8 mouse cellular contexts compared by ENCODE assay signal in the genomic region with DNA sequence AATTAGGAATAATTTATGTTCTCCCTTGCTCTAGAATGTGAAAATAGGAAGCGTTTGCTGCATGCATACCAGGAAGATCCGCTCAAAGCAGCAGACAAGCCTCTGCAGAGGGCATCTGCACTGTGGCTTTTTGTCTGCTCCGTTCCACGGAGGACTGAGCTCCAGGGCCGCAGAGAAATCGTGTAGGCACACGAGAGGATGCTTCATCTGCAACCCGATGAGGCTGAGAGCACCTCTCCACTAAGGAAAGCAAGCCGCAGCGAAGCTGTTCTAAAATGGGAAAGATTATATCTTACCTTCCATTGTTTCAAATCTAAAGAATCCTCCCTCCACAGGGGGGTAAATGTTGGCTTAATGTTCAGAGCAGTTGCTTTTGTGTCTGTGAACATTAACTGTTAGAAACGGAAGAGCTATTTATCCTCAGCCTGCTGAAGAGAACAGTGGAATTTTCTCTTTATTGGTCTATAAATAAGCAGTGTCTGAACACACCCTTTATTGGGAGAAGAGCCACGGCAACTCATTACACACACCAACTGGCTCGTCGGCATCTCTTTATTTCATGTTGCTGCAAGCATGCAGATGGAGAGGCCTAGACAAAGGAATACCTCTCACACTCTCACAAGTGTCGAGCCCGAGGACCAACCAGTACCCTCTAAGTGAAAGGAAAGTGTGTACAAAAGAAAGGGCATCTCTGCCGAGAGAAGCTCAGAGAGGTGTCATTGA.
A peak's percentile ranks its signal among the peaks of the same experiment; 100 is the strongest.
DNase-seq lines count a peak whose midpoint lies in the region; ATAC-seq lines count a peak whose summit lies in the region.

No protein-coding gene starts in this region.

- no peak overlapping the region for H3K9ac ChIP-seq in heart, embryonic 13.5 days
- H3K9ac ChIP-seq in heart, embryonic 11.5 days (ENCODE audit: low read depth, low read length): no peak overlapping the region
- peak overlapping the region; percentile 40; the same call in 1 of the 2 replicates for H3K9ac ChIP-seq in hindbrain, embryonic 14.5 days
- H3K9ac ChIP-seq in neural tube, embryonic 12.5 days: peak overlapping the region; percentile 18; the same call in 1 of the 2 replicates

- 55% methylated on average over 17 of the region's 17 CpGs for WGBS in heart, embryonic 13.5 days
- 67% methylated on average over 17 of the region's 17 CpGs for WGBS in heart, embryonic 11.5 days (ENCODE audit: insufficient replicate concordance)
- WGBS in hindbrain, embryonic 14.5 days: 36% methylated on average over 17 of the region's 17 CpGs
- 12% methylated on average over 17 of the region's 17 CpGs for WGBS in neural tube, embryonic 12.5 days

- peak overlapping the region; percentile 16; the same call in 1 of the 2 replicates for H3K4me2 ChIP-seq in heart, embryonic 13.5 days
- H3K4me2 ChIP-seq in heart, embryonic 11.5 days: no peak overlapping the region
- no peak overlapping the region for H3K4me2 ChIP-seq in hindbrain, embryonic 14.5 days (replicated peaks)
- H3K4me2 ChIP-seq in neural tube, embryonic 12.5 days (replicated peaks): peak overlapping the region; percentile 31

- H3K27ac ChIP-seq in heart, embryonic 13.5 days (replicated peaks): no peak overlapping the region
- H3K27ac ChIP-seq in heart, embryonic 11.5 days (ENCODE audit: low read depth, low read length): no peak overlapping the region
- peak overlapping the region; percentile 86 for H3K27ac ChIP-seq in hindbrain, embryonic 14.5 days
- peak overlapping the region; percentile 18; the same call in 1 of the 2 replicates for H3K27ac ChIP-seq in neural tube, embryonic 12.5 days

- peaks cover 9% of the 10 kb centered on the region; the same call in 1 of the 2 replicates for H3K4me1 ChIP-seq in heart, embryonic 13.5 days
- no peaks in the 10 kb centered on the region for H3K4me1 ChIP-seq in heart, embryonic 11.5 days (ENCODE audit: control insufficient read depth, insufficient read depth, low read length)
- peaks cover 26% of the 10 kb centered on the region for H3K4me1 ChIP-seq in hindbrain, embryonic 14.5 days (replicated peaks; ENCODE audit: control insufficient read depth, insufficient read depth, low read length)
- H3K4me1 ChIP-seq in neural tube, embryonic 12.5 days: peaks cover 20% of the 10 kb centered on the region

- no peaks in the 10 kb centered on the region for H3K27me3 ChIP-seq in heart, embryonic 13.5 days (replicated peaks)
- H3K27me3 ChIP-seq in heart, embryonic 11.5 days (ENCODE audit: control insufficient read depth, insufficient read depth, low read length): no peaks in the 10 kb centered on the region
- no peaks in the 10 kb centered on the region for H3K27me3 ChIP-seq in hindbrain, embryonic 14.5 days (ENCODE audit: control insufficient read depth, insufficient read depth, low read length)
- H3K27me3 ChIP-seq in neural tube, embryonic 12.5 days (replicated peaks): no peaks in the 10 kb centered on the region

- no peak for ATAC-seq in heart, embryonic 13.5 days (ENCODE audit: extremely low read depth, insufficient number of reproducible peaks, low FRiP score, low TSS enrichment)
- no peak for ATAC-seq in heart, embryonic 11.5 days (replicated peaks; ENCODE audit: insufficient number of reproducible peaks, low FRiP score, low TSS enrichment)
- peak; percentile 39; the same call in 1 of the 2 replicates for ATAC-seq in hindbrain, embryonic 14.5 days (ENCODE audit: low FRiP score)
- ATAC-seq in neural tube, embryonic 12.5 days (ENCODE audit: low FRiP score, low read depth): peak; percentile 59; the same call in 1 of the 2 replicates

- no peaks in the 10 kb centered on the region for H3K9me3 ChIP-seq in heart, embryonic 13.5 days
- no peaks in the 10 kb centered on the region for H3K9me3 ChIP-seq in heart, embryonic 11.5 days (replicated peaks; ENCODE audit: control insufficient read depth, low read length)
- H3K9me3 ChIP-seq in hindbrain, embryonic 14.5 days (ENCODE audit: control insufficient read depth, low read length): no peaks in the 10 kb centered on the region
- no peaks in the 10 kb centered on the region for H3K9me3 ChIP-seq in neural tube, embryonic 12.5 days

- no peak overlapping the region for H3K4me3 ChIP-seq in heart, embryonic 13.5 days
- H3K4me3 ChIP-seq in heart, embryonic 11.5 days (ENCODE audit: low read depth, low read length): no peak overlapping the region
- no peak overlapping the region for H3K4me3 ChIP-seq in hindbrain, embryonic 14.5 days (replicated peaks; ENCODE audit: low read length)
- H3K4me3 ChIP-seq in neural tube, embryonic 12.5 days: no peak overlapping the region

- peak; percentile 37 for DNase-seq in lung, postnatal 10 days
- DNase-seq in lung, postnatal 25 days (ENCODE audit: low spot score): no peak
- peak; percentile 47 for DNase-seq in hindbrain, embryonic 14.5 days (ENCODE audit: low spot score)
- DNase-seq in gastrocnemius, adult 18-20 months (ENCODE audit: low spot score): no peak
- DNase-seq in cerebellum, postnatal 4 days (ENCODE audit: low spot score in 2 of 2): no peak

- H3K36me3 ChIP-seq in heart, embryonic 13.5 days: no peaks in the 10 kb centered on the region
- H3K36me3 ChIP-seq in heart, embryonic 11.5 days (ENCODE audit: control insufficient read depth, insufficient read depth, low read length): no peaks in the 10 kb centered on the region
- no peaks in the 10 kb centered on the region for H3K36me3 ChIP-seq in hindbrain, embryonic 14.5 days (replicated peaks; ENCODE audit: control insufficient read depth, insufficient read depth)
- H3K36me3 ChIP-seq in neural tube, embryonic 12.5 days: no peaks in the 10 kb centered on the region

Comparison
In these comparisons a context has a peak if more than half of its experiments do, and no peak if none do; other contexts are left out.
1. H3K4me2 ChIP-seq: peak in heart, embryonic 13.5 days (single experiment) and neural tube, embryonic 12.5 days (single experiment); none in heart, embryonic 11.5 days (single experiment) and hindbrain, embryonic 14.5 days (single experiment).
2. DNase-seq: peak in lung, postnatal 10 days (single experiment) and hindbrain, embryonic 14.5 days (single experiment); none in lung, postnatal 25 days (single experiment), gastrocnemius, adult 18-20 months (single experiment) and cerebellum, postnatal 4 days (0 of 2).
3. ATAC-seq: peak in hindbrain, embryonic 14.5 days (single experiment) and neural tube, embryonic 12.5 days (single experiment); none in heart, embryonic 13.5 days (single experiment) and heart, embryonic 11.5 days (single experiment).
4. H3K27ac ChIP-seq: peak in hindbrain, embryonic 14.5 days (single experiment) and neural tube, embryonic 12.5 days (single experiment); none in heart, embryonic 13.5 days (single experiment) and heart, embryonic 11.5 days (single experiment).
5. H3K9ac ChIP-seq: peak in hindbrain, embryonic 14.5 days (single experiment) and neural tube, embryonic 12.5 days (single experiment); none in heart, embryonic 13.5 days (single experiment) and heart, embryonic 11.5 days (single experiment).